In genomic region chr12:24890684-24891459, GRCm38 (mm10) we compare ENCODE assay signal across 22 mouse cellular contexts.
A peak's percentile ranks its signal among the peaks of the same experiment; 100 is the strongest.
DNase-seq lines count a peak whose midpoint lies in the region; ATAC-seq and TF ChIP-seq lines count a peak whose summit lies in the region.
"Had no signal": no experiment of that assay in that cellular context is flagged by ENCODE, and none has a peak within 500 bp of the region (broad histone marks: within the 10 kb centered on the region; RNA-seq: fewer than 3 reads in every experiment).

No protein-coding gene starts in this region.

- no peak overlapping the region for H3K27ac ChIP-seq in lung, postnatal 0 days (ENCODE audit: low read length)
- H3K27ac ChIP-seq in liver, embryonic 14.5 days = peak overlapping the region; percentile 99
- H3K27ac ChIP-seq: embryonic facial prominence, embryonic 13.5 days; forebrain, embryonic 10.5 days; left cerebral cortex, adult 2 months; macrophage; midbrain, embryonic 12.5 days; neural tube, embryonic 12.5 days had no signal

- peak; percentile 51; the same call in 1 of the 2 replicates for TF ChIP-seq EP300 in lung, postnatal 0 days (IDR thresholded peaks at IDR 0.05)
- TF ChIP-seq EP300 in liver, embryonic 14.5 days (IDR thresholded peaks at IDR 0.05; ENCODE audit: low read depth) = peak; percentile 39; the same call in 1 of the 2 replicates

- no peak overlapping the region for H3K4me2 ChIP-seq in lung, postnatal 0 days (replicated peaks; ENCODE audit: low read depth, low read length)
- H3K4me2 ChIP-seq in liver, embryonic 14.5 days (ENCODE audit: low read depth) = peak overlapping the region; percentile 65
- H3K4me2 ChIP-seq: embryonic facial prominence, embryonic 13.5 days; heart, embryonic 12.5 days; lung, embryonic 14.5 days; midbrain, embryonic 12.5 days; neural tube, embryonic 12.5 days had no signal

- peaks cover 14% of the 10 kb centered on the region; the same call in 1 of the 2 replicates for H3K4me1 ChIP-seq in lung, postnatal 0 days (ENCODE audit: insufficient read depth, low read depth, low read length)
- H3K4me1 ChIP-seq in liver, embryonic 14.5 days (replicated peaks; ENCODE audit: control insufficient read depth in 2 of 2, insufficient read depth in 2 of 2, low read length in 1 of 2) = peaks cover 82 to 86% of the 10 kb centered on the region in 2 experiments

- no peaks in the 10 kb centered on the region for H3K9me3 ChIP-seq in lung, postnatal 0 days (ENCODE audit: low read length)
- H3K9me3 ChIP-seq in liver, embryonic 14.5 days (ENCODE audit: control insufficient read depth, low read length) = no peaks in the 10 kb centered on the region
- H3K9me3 ChIP-seq: embryonic facial prominence, embryonic 13.5 days; forebrain, embryonic 10.5 days; heart, embryonic 12.5 days; midbrain, embryonic 12.5 days; neural tube, embryonic 12.5 days had no signal

- H3K36me3 ChIP-seq in lung, postnatal 0 days (ENCODE audit: insufficient read depth, low read length) = no peaks in the 10 kb centered on the region
- no peaks in the 10 kb centered on the region for H3K36me3 ChIP-seq in liver, embryonic 14.5 days (replicated peaks; ENCODE audit: control insufficient read depth, insufficient read depth, low read depth)

- no peak for DNase-seq in lung, postnatal 0 days (ENCODE audit: low spot score)
- DNase-seq in lung, postnatal 4 days = no peak
- peak in 1 of 3 experiments; percentile 84 for DNase-seq in liver, embryonic 14.5 days (ENCODE audit: low read depth in 3 of 3, low spot score in 3 of 3)
- no peak for DNase-seq in urinary bladder, postnatal 14 days (ENCODE audit: low spot score)
- no peak for DNase-seq in urinary bladder, adult 18-20 months (ENCODE audit: low spot score in 2 of 2)
- no peak for DNase-seq in left cerebral cortex, postnatal 25 days (ENCODE audit: low spot score in 2 of 2)
- DNase-seq: adrenal gland, adult 8-10 months; cerebellum, postnatal 14 days; forebrain, postnatal 0 days; gastrocnemius, postnatal 36 days; kidney, adult 9 months; kidney, postnatal 25 days; lung, embryonic 14.5 days; right cerebral cortex, adult 18-20 months had no signal

- no peak overlapping the region for H3K9ac ChIP-seq in lung, postnatal 0 days (replicated peaks; ENCODE audit: low read depth)
- peak overlapping the region; percentile 59 for H3K9ac ChIP-seq in liver, embryonic 14.5 days (replicated peaks)
- H3K9ac ChIP-seq: embryonic facial prominence, embryonic 13.5 days; forebrain, postnatal 0 days; heart, embryonic 12.5 days; lung, embryonic 14.5 days; midbrain, embryonic 12.5 days; neural tube, embryonic 12.5 days had no signal

- TF ChIP-seq CTCF in lung, postnatal 0 days (IDR thresholded peaks at IDR 0.05) = no peak
- TF ChIP-seq CTCF in liver, embryonic 14.5 days (IDR thresholded peaks at IDR 0.05; ENCODE audit: low read depth) = no peak

- no peaks in the 10 kb centered on the region for H3K27me3 ChIP-seq in lung, postnatal 0 days (replicated peaks; ENCODE audit: insufficient read depth, low read length)
- H3K27me3 ChIP-seq in liver, embryonic 14.5 days (ENCODE audit: control insufficient read depth, insufficient read depth, low read length) = no peaks in the 10 kb centered on the region
- H3K27me3 ChIP-seq: embryonic facial prominence, embryonic 13.5 days; heart, embryonic 12.5 days; midbrain, embryonic 12.5 days; neural tube, embryonic 12.5 days had no signal

- intact Hi-C loops in left cerebral cortex, postnatal 25 days (cut with DNase I) = no loop called here

- H3K4me3 ChIP-seq in lung, postnatal 0 days (ENCODE audit: low read depth, low read length) = no peak overlapping the region
- H3K4me3 ChIP-seq in liver, embryonic 14.5 days (ENCODE audit: insufficient read depth in 1 of 2, low read depth in 2 of 2, low read length in 2 of 2) = 0 out of 4 replicates have a peak overlapping the region, but pooled peaks of 1 of the 2 experiments have one; percentile 10
- H3K4me3 ChIP-seq: embryonic facial prominence, embryonic 13.5 days; forebrain, embryonic 10.5 days; heart, embryonic 12.5 days; left cerebral cortex, adult 2 months; midbrain, embryonic 12.5 days; neural tube, embryonic 12.5 days had no signal

- no peak for ATAC-seq in lung, postnatal 0 days
- ATAC-seq in erythroid progenitor cell, adult 5-6 weeks (replicated peaks; ENCODE audit: low FRiP score, poor library complexity, severe bottlenecking) = peak; percentile 57
- peak; percentile 45 for ATAC-seq in liver, embryonic 14.5 days (ENCODE audit: insufficient read depth)
- ATAC-seq: forebrain, postnatal 0 days had no signal

- 87% methylated on average over 8 of the region's 8 CpGs for WGBS in lung, postnatal 0 days
- 39% methylated on average over 8 of the region's 8 CpGs for WGBS in liver, embryonic 14.5 days (ENCODE audit: insufficient replicate concordance)
